Mouse (Mus musculus) 3T3-L1 (cell line): ENCODE measurements around the gene Mia2.

ENCODE experiments used
- DNase-seq: peaks from one replicate; pipeline ENCODE4 v3.0.0-alpha.2; 2015; ENCODE audit warnings: low read depth, low spot score

Mia2 gene

DNA sequence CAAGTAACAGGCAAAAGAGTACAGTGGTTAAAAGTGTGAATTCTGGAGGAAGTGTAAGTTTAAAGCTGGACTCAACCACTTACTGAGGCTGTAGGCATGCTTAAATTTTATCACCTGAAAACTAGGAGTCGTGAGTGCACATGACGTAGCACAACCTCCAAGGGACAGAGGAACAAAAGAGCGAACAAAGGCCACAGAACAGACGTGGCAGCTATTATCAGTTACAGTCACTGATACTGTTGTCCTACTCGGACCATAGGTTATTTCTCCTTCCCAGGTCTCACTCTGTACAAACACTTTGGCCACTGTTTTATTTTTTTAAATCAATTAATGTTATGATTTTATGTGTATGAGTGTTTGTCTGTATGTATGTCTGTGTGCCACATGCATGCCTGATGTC lies 9.2 kb downstream of the Mia2 start:
- DNase-seq = no peak

DNA sequence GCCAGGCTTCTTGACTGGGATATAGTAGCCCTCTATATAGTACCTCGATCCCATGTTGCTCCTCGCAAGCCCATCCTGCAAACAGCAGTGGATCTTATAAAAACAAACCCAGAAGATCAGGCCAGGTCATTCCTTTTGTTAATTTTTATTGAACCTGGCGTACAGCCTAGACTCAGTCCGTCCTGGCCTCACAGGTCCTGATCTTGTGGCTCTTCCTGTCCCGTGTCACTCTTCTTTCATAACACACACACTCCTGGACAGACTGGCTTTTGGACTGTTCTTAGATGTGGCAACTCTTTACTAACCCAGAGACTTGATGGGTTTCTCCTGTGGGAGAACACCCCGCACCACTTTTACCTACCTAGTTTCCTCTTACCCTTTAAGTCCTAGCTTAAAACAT lies 10.3 kb downstream of the Mia2 start:
- no peak for DNase-seq

DNA sequence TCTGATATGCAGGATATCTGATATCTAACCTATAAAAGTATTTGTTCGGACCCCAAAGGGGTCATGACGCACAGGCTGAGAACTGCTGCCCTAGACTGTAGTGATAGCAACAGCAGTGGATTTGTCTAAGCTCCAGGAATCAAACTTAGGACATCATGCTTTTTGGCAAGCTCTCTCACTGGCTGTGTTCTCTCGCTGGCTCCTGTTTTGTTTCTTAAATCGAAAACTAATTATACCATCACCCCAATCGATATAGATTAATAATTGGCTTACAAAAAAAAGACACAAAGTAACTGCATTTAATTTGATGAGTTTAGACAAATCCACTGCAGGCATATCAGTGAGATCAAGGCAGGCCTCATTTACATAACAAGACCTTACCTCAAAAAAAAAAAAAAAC lies 10.9 kb downstream of the Mia2 start:
- DNase-seq = no peak

DNA sequence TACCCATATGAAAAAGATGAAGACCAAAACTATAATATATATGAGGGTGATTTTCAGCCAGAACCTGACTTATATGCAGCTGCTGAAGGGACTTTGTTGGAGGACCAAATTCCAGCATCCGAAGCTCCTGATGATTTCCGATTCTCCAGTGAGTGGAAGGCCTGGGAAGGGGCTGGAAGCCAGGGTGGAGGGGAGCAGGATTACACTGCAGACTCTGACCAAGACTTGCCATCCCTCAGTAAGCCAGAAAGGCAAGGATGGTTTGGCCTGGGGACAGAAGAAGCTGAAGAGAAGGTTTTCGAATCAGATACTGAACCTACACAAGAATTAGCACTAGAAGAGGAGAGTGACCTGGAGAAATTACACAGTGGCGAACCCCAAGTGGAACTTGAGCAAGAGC lies 12.3 kb downstream of the Mia2 start:
- DNase-seq = no peak

DNA sequence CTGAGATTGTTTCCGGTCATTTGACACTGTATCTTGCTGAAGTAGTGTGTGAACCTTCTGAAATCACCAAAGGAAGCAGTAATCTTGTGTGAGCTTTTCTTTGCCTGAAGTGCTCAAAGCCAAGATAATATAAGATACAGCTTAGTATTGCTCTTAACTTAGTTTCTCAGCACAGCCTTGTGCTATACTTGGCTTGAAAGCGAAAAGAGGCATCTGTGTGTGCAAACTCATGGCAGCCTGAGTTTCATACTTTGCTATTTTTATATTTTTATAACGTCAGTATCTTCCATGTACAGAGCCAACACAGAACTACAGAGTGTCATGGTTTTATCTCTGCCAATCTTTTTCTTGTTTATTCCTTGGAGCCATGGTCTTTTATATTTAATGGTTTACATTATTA lies 21.6 kb downstream of the Mia2 start:
- no peak for DNase-seq

DNA sequence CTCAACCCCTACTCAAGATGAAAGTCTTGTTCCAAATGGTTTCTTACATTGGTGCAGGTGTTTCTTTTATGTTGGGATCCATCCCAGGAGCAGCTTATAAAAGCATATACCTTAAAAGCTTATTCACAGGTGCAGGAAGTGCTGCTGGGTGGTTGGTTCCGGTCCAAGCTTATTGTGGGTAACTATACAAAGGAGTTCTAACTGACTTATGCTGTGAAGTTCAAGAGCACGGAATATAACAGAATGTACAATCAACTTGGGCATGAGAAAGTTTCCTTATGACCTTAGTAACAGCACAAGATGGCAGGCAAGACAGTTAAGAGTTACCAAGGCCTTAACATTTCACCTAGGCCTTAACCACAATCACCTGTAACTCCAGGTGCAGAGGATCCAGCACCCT lies 29.8 kb downstream of the Mia2 start:
- no peak for DNase-seq

DNA sequence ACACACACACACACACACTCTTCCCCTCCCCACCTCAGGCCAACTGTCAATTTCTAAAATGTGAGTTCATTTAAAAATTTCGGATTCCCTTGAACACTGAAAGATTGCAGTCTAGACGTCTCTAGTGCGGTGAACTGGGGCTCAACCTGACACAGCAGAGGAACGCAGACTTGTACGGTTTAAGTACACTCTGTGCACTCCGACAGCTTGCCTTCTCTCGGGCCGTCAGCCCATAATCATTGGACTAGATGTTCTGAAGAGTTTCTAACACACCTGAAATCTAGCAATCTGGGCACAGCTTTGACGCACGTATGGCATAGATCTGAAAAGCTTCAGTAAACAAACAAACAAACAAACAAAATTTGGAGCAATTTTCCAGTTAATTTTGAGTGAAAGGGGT lies 32.9 kb downstream of the Mia2 start:
- DNase-seq = no peak

DNA sequence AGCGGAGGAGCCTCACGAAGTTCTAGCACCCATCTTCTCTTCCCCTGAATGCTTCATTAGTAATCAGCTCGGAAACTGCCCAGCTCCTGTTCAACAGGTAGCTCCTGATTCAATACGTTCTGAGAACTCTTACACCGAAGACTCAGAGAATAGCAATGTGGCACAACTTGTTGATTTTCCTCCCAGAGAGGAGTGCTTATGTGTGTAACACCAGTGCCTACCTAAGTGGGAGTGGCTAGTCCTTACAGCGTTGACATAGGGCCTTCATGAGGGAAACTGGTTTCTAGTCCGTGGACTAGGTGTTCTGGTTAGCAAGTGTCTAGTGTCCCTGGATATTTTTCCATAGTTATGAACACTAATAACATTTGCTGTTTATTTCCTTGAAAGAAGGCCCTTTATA lies 33.4 kb downstream of the Mia2 start:
- DNase-seq = peak; percentile 47

DNA sequence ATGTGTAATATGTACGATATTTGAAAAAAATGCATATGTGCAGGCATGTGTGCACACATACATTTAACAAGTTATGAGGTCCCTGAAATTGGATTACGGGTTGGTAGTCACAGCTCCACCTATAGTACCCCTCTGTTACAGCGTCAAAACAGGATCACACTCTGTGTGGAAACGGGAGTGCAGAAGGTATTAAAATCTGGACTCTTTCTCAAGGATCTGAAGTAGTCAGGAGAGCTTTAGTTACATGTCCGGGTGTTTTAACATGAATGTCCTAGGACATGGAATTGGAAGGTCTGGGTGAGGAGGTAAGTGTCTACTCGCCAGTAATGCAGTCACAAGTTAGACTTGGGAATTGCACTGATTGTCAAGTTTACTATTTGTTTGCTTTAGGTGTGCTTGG lies 34.0 kb downstream of the Mia2 start:
- peak; percentile 78 for DNase-seq

DNA sequence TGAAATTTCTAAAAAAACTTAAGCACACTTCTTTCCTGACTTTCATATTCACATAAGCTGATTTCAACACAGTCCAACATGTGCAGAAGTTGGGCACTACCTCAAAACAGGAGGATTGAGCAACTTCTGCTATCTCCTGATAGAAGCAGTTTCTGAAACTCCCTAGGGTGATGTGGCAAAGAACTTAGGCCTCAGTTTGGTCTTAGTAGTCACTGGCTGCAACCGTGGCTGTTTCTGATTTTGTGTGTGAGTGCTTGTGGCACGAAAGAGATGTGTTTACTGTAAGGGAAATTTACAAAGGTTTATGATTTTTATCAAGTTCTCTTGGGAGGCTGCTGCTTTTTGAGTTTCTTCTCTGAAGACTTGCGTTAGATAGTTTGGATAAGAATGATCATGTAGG lies 34.6 kb downstream of the Mia2 start:
- DNase-seq = peak; percentile 86

DNA sequence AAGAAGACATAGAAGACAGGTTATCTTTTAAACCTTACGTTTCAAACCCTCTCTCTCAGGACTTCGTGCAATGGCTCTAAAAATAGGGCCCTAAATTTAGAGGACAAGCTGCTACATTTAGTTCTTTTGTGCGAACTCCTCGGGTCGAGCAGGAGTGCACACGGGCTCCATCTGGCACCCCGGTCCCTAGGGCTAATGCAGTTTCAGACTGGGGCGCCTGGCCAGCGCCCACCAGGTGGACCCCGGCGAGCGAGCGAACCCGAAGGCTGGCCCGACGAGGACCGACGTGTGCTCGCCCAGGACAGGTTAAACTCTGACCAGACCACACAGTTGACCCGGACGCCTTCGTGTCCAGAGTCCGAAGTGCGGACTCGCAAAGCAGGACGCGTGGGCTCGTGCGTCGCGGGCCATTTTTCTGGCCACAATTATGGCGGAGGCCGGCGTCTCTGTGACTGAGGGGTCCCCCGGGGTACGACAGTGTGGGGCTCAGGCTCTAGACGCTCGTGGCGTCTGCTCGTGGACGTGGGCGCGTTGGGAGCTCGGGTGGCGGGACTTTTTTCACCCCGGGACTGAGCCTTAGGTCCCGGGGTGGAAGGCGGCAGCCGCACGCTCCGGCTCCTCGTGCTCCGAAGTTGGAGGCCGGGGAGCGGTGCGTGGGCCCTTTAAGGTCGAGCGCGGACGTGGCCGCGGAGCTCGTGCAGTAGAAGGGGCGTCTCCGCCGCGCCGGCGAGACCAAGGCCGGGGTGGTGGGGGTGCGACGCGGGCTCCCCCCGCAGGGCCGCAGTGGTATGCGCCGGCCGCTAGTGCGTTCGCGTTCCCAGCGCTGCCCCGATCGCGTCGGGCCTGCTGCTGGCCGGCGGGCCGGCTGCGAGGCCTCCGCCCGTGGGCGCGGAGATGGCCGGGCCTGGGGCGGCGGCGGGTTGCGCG lies 35.3 kb downstream of the Mia2 start:
- DNase-seq = peak; percentile 78

DNA sequence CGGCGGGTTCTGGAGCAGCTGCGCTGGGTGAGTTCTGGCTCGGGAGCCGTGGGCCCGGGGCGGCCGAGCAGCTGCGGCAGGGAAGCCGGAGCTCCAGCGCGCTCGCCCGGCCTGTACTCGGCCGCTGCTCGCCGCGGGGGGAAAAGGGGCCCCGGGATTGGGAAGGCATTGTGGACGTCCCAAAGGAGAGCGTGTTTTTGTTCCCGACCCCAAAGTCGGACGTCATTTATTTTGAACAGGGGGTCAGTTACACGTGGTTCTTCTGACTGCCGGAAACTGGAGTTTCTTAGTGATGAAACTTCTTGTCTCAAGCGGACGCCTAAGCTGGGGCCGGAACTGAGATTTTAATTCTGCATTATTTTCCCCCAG lies 36.0 kb downstream of the Mia2 start:
- peak; percentile 76 for DNase-seq

DNA sequence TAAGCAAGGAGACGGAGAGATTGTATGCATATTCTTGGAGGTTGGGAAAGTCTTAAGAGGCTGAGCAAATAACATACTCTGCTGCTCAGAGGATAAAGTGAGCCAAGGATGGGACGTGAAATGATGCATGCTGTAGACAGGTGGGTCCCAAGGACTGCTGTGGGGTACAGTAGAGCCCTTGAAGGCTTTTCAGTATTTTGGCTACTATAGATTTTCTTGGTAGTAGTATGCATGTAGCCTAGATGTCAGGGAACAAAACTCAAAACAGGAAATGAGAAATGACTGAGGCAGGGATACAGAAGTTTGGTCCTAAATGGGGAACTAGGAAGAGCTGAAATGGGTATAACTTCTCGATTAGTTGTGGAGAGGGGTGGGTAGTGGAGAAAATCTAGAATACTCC lies 36.9 kb downstream of the Mia2 start:
- peak; percentile 18 for DNase-seq

DNA sequence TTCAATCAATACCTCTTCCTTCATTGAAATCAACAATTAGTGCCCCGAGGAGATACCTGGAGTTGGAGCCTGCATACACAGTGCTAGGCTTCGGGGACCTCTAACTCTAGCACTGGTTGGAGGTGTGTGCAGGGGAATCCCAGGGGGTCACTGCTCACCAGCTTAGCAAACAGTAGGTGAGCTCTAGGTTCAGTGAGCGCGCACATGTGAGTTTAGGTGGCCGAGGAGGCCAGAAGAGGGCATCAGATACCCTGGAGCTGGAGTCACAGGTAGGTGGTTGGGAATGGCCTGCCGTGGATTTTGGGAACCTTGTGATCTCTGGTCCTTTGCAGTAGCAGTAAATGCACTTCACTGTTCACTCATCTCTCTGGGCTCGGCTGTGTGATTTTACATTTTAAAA lies 37.3 kb downstream of the Mia2 start:
- DNase-seq = no peak

DNA sequence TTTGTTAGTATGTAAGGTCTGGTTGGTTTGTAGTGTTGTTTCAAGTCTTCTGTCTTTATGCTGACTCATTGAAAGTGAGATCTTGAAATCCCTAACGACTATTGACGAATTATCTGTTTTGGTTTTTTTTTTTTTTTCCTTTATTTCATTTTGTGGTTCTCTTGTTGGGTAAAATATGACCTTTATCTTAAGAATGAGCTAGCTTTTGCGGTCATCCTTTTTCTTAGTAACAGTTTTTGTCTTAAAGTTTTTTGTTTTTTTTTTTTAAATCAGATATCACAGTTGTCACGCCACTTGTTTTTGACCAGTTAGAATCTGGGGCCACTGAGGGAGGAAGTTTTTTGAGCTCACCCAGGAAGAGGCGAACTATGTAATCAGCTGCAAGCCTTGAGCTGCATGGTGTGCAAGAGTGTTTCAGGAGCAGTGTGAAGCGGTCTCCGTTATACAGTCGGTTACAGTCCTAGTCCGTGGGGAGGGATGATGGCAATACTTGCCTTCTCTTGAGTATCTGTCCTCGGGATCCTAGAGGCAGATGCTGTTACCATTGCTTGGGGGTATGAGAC lies 37.9 kb downstream of the Mia2 start:
- DNase-seq = no peak

DNA sequence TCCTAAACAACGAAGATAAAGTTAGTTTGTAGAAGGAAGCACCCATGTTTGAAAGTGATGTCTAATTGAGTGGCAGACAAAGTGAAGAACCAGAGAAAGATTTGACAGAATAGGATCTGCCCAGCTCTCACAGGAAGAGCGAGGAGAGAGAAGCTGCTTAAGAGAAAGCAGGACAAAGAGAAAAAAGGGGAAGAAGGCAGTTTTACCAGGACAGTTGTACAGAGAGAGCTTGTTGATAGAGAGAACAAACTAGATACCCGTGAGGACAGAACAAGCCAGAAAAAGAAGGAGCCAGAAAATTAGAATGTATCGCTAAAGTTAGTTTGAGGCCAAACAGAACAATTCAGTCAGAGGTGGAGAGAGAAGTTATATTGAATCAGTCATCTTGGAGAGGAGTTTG lies 39.5 kb downstream of the Mia2 start:
- no peak for DNase-seq

DNA sequence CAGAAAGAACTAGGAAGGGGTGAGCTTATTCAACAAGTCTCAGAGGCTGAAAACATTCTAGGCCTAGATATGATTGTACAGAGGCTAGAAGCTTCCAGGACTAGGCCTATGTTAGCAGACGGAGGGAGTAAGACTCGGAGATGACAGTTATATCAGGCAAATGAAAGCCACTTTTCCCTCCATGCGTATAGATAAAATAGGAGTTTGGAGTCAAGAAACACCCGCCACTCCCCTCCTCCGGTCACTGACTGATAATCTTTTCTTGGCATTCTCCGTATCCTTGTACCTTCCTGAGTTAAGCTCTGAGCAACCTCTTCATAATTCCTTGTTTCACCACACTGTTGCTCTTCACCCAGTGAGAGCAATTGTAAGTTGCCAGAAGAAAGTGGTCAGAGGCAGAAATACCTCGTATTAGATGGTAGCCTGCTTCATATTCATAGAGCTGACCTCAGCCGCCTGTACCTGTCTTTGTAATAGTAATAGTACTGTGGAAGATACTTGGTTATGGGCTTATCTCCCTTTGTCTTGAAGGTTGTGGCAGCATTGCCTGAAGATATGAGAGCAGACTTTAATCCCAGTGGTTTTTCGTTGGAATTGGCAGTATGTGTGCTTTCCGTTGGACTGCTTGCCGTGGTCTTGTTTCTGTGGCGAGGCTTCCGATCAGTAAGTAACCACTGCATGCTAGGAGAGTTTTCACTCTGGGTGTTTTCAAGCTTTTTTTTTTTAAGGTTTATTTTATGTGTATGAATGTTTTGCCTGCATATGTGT lies 40.1 kb downstream of the Mia2 start:
- DNase-seq = no peak

DNA sequence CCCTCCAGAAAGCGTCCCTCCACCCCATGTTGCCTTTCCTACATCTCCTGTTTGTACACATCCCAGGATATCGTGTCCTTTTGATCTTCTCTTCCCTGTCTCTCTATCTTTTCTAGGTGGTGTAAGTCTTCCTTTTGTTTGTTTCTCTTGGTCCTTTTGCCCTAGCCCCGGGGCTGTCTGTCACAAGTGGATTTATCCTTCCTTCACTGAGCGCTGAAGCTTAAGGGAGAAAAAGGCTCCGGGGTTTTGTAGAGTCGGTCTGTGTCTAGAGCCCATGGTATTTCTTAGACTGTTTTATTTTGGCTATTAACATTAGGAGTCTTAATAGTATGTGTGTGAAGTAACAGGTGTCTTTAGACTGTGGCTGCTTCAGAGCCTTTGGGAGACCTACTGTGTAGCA lies 41.4 kb downstream of the Mia2 start:
- DNase-seq = no peak

DNA sequence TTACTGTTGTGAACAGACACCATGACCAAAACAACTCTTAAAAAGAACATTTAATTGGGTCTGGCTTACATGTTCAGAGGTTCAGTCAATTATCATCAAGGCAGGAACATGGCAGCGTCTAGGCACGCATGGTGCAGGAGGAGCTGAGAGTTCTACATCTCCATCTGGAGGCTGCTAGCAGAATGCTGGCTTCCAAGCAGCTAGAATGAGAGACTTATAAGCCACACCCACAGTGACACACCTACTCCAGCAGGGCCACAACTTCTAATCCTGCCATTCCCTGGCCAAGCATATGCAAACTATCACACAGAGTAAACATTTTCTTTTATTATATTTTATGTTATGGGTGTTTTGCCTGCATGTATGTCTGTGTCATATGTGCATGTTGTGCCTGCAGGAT lies 43.8 kb downstream of the Mia2 start:
- peak; percentile 49 for DNase-seq

DNA sequence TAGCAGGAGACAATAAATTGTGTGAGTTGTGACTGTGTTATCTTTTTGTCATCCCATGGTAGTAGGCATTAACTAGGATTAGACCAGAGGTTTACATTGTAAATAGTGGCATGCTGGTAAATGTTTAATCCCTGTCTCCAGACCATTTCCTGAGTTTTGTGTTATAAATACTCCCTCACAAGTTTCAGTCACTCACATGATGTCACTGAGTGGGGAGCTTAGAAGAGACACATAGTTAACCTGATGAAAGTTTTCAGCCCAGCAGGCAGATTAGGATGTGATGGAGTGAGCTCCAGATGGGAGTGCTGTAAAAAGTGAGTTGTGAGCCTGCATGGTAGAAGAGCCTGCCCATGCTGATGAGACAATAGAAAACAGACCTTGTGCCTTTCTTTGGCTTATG lies 49.5 kb downstream of the Mia2 start:
- no peak for DNase-seq

DNA sequence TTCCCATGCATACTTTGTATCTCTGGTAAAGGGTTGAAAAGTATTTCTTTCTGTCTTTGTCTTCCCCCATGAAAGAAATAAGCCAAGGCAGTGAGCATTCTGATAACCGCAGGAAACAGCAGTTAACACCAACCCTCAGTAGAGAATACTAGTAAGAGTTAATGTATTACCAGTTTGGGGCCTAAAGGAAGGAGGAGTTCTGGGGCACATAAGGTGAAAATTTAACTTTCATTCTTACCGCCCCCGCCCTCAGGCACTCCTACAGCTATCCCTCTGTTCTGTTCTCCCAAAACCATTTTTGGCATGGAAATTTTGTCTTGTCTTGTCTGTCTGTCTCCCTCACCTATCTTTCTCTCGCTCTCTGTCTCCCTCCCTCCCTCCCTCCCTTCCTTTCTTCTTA lies 54.1 kb downstream of the Mia2 start:
- DNase-seq = no peak

DNA sequence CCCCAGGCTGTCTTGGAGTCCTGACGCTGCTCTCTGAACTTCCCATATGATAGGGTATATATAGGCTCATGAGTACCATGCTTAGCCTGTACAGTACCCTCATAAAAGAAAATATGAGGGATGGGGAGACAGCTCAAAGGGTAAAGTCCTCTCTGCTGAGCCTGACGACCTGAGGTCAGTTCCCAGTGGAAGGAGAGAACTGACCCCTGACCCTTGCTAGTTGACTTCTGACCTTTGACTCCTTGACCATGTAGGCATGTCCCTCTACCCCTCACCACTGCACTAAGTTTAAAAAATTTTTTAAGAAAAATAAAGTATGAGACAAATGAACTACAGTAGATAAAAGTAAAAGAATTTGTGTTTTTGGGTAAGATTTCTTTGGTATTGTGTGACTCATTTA lies 65.5 kb downstream of the Mia2 start:
- DNase-seq = no peak

DNA sequence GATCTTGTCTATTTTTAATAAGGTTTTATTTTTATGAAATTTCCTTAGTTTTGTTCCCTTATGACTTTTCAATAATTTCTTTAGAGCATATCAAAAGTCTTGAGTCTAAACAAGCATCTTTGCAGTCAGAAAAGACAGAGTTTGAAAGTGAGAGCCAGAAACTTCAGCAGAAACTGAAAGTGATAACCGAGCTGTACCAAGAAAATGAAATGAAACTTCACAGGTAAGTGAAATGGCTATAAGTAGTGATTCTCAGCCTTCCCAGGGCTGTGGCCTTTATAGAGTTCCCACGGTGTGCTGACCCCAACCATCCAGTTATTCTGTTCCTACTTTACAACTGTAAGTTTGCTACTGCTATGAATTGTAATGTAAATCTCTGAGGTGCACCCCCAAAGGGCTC lies 67.2 kb downstream of the Mia2 start:
- no peak for DNase-seq
